Mouse (Mus musculus) embryo, embryonic 11 days (tissue): ENCODE results near the gene Stim1.
"Not testable (repeated sequence)": the region's sequence is repeated elsewhere in the genome, so short reads cannot be mapped to it uniquely, and the experiment has no call there.

Experiments
- DNase-seq: peaks from one replicate; pipeline ENCODE4 v3.0.0-alpha.2; 2015

Gene Stim1

GRCm38 (mm10) chr7:102370526-102370925 is 102.9 kb downstream of the Stim1 start:
- no peak for DNase-seq

GRCm38 (mm10) chr7:102373382-102374072 is 105.9 kb downstream of the Stim1 start:
- DNase-seq, result no peak

GRCm38 (mm10) chr7:102383221-102383620 is 115.6 kb downstream of the Stim1 start:
- DNase-seq, result no peak

- no peak for DNase-seq
Observed at GRCm38 (mm10) chr7:102385973-102386372, 118.4 kb downstream of the Stim1 start.

GRCm38 (mm10) chr7:102389082-102389481 is 121.5 kb downstream of the Stim1 start:
- DNase-seq, result no peak

- no peak for DNase-seq
Observed at GRCm38 (mm10) chr7:102393898-102394297, 126.3 kb downstream of the Stim1 start.

- DNase-seq, result no peak
Observed at GRCm38 (mm10) chr7:102395894-102396293, 128.3 kb downstream of the Stim1 start.

GRCm38 (mm10) chr7:102396331-102396730 is 128.7 kb downstream of the Stim1 start:
- no peak for DNase-seq

- DNase-seq, result no peak
Observed at GRCm38 (mm10) chr7:102399180-102399731, 131.7 kb downstream of the Stim1 start.

GRCm38 (mm10) chr7:102404118-102404517 is 136.5 kb downstream of the Stim1 start:
- DNase-seq, result no peak

- no peak for DNase-seq
Observed at GRCm38 (mm10) chr7:102407440-102407839, 139.8 kb downstream of the Stim1 start.

GRCm38 (mm10) chr7:102415272-102415671 is 147.7 kb downstream of the Stim1 start:
- not testable (repeated sequence) for DNase-seq

- DNase-seq, result no peak
Observed at GRCm38 (mm10) chr7:102415841-102416240, 148.2 kb downstream of the Stim1 start.

- peak; percentile 72 for DNase-seq
Observed at GRCm38 (mm10) chr7:102417398-102417797, 149.8 kb downstream of the Stim1 start.

- no peak for DNase-seq
Observed at GRCm38 (mm10) chr7:102422036-102422435, 154.4 kb downstream of the Stim1 start.

GRCm38 (mm10) chr7:102425933-102426685 is 158.5 kb downstream of the Stim1 start:
- DNase-seq, result no peak

GRCm38 (mm10) chr7:102434344-102434743 is 166.7 kb downstream of the Stim1 start:
- DNase-seq, result no peak

GRCm38 (mm10) chr7:102440822-102441656 is 173.4 kb downstream of the Stim1 start:
- DNase-seq, result no peak

GRCm38 (mm10) chr7:102441657-102442391 is 174.2 kb downstream of the Stim1 start, which contains the start of gene Rrm1:
Gene Rrm1 (plus strand): TSS chr7:102441695.
- peak; percentile 98 for DNase-seq

- DNase-seq, result peak; percentile 13
Observed at GRCm38 (mm10) chr7:102442432-102442831, 174.8 kb downstream of the Stim1 start.

- no peak for DNase-seq
Observed at GRCm38 (mm10) chr7:102444301-102444700, 176.7 kb downstream of the Stim1 start.

- no peak for DNase-seq
Observed at GRCm38 (mm10) chr7:102446438-102446837, 178.8 kb downstream of the Stim1 start.
